Mouse (Mus musculus): ENCODE measurements around the gene Ina. TPM values are rescaled to one million over a fixed set of nuclear protein-coding genes. Genes with fewer than 3 reads are reported as not detected.
"Not testable (repeated sequence)": the region's sequence is repeated elsewhere in the genome, so short reads cannot be mapped to it uniquely, and the experiment has no call there.

Gene Ina
- total and polyA plus RNA-seq, 2 experiments from 2014 or later, result not detected

DNA sequence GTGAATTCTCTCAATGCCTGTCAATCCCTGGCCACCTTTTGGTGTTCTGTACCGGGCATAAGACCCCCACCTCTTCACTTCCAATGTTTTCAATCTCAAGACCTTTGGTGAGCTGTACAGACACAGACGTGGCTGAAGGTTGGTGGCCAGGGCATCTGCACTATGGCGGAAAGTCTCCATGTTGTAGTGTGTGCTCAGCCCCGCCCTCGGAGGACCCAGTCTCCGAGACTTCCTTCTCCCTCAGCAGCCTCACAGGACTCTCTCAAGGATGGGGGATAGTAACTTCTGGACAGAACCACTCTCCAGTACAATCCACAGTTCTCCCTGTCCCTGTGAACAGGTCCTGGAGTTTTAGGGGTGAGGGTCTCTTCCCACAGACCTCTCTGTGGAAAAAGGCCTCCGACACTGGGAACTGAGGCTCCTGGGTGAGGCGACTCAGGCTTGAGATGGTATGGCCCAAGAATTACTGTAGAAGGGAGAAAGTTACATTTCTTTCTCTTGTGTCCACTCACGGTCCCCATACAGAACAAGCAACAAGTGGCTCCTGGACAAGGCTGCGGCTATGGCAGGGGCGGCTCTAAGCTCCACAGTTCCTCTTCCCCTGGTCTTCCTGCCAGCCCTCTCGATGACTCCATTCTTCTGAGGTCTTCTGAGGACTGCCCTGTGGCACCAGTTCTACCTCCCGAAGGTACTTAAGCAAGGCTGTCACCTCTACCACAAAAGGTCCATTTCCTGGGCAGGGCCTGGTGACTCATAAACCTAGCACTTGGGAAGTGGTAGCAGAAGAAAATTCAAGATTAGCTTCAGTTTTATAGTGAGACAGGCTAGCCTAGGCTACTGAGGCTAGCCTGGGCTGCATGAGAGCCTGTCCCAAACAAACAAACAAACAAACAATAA lies 29.5 kb upstream of the Ina start:
- no peak overlapping the region for H3K4me2 ChIP-seq (ENCODE audit: low read depth, low read length)
- H3K4me1 ChIP-seq (ENCODE audit: control insufficient read depth, insufficient read depth), result 0 out of 2 replicates have a peak, but pooled peaks cover 8% of the 10 kb centered on the region
- H3K9me3 ChIP-seq (replicated peaks; ENCODE audit: control insufficient read depth, low read length), result no peaks in the 10 kb centered on the region
- ATAC-seq (ENCODE audit: insufficient read depth, low read depth), result no peak
- H3K36me3 ChIP-seq (replicated peaks; ENCODE audit: control insufficient read depth, insufficient read depth, low read length), result no peaks in the 10 kb centered on the region
- TF ChIP-seq EP300 (IDR thresholded peaks at IDR 0.05; ENCODE audit: low read depth), result no peak
- no peak for TF ChIP-seq CTCF (IDR thresholded peaks at IDR 0.05; ENCODE audit: low read depth)
- no peak overlapping the region for H3K27ac ChIP-seq (ENCODE audit: low read depth)
- no peak overlapping the region for H3K4me3 ChIP-seq (ENCODE audit: low read depth, low read length)
- no peak for DNase-seq (ENCODE audit: low spot score)
- H3K27me3 ChIP-seq (ENCODE audit: control insufficient read depth, insufficient read depth, low read length), result no peaks in the 10 kb centered on the region
- 80% methylated on average over 13 of the region's 13 CpGs for WGBS
- no peak overlapping the region for H3K9ac ChIP-seq (replicated peaks; ENCODE audit: low read depth, low read length)

DNA sequence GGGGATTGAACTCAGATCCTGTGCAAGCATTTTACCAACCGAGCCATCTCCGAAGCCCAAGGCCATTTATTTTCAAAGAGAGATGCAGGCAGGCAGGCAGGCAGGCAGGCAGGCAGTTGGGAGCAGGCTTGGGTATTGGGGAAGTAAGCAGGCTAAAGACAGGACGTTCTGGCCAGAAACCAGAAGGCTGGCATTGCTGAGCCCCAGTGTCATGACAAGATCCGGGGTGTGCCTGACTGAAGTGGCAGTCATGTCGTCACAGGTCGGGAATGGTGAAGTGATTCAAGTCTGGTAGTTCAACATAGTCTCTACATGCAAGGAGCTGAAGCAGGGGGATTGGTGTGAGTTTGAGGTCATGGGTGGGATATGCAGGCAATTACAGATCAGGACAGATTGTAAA lies 26.9 kb upstream of the Ina start:
- H3K27ac ChIP-seq (ENCODE audit: low read depth), result no peak overlapping the region
- 53% methylated on average over 6 of the region's 6 CpGs for WGBS
- TF ChIP-seq CTCF (IDR thresholded peaks at IDR 0.05; ENCODE audit: low read depth) (no peak), EP300 (IDR thresholded peaks at IDR 0.05; ENCODE audit: low read depth) (no peak)

DNA sequence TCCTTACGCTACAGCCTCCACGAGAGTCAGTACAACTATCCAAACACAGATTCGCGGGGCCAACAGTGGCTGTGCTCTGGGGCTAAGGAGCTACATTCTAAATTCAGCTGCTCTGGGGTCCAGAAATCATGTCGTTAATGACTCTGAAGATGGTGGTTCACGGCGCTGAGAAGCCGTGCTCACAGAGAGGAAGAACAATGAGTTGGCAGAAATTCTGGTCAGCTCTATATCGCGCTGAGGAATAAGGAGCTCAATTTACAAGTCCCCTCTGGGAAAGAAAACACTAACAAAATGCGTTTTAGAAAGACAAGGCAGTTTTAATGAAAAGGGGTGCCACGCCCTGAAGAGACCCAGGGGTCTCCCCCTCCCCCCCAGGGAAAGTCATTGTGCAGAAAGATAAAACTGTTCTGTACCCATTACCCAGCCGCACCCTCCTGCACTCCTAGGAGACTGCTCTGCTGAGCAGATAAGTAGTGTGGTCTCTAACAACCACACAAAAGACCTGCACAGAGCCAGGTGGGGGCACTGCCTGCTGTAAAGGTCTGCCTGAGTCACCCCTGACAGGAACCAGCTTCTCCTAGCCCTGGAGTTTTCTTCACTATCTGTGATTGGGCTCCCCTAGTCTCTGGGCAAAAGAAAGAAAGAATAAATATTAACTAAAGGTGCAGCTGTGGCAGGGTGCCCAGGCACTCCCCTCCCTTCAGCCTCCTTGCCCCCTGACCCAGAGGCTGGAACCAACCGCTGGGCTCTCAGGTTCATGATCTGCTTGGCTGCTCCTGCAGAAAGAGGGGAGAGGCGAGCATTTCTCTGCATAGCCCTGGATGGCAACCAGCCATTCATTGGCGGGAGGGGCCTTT lies 26.0 kb upstream of the Ina start:
- no peak overlapping the region for H3K27ac ChIP-seq (ENCODE audit: low read depth)
- no peaks in the 10 kb centered on the region for H3K27me3 ChIP-seq (ENCODE audit: control insufficient read depth, insufficient read depth, low read length)
- ATAC-seq (ENCODE audit: insufficient read depth, low read depth) (no peak), DNase-seq (ENCODE audit: low spot score) (no peak)
- H3K9me3 ChIP-seq (replicated peaks; ENCODE audit: control insufficient read depth, low read length), result no peaks in the 10 kb centered on the region
- H3K4me2 ChIP-seq (ENCODE audit: low read depth, low read length), result no peak overlapping the region; the same call in 1 of the 2 replicates
- H3K9ac ChIP-seq (replicated peaks; ENCODE audit: low read depth, low read length), result no peak overlapping the region
- H3K4me1 ChIP-seq (ENCODE audit: control insufficient read depth, insufficient read depth), result 0 out of 2 replicates have a peak, but pooled peaks cover 8% of the 10 kb centered on the region
- TF ChIP-seq EP300 (IDR thresholded peaks at IDR 0.05; ENCODE audit: low read depth), result no peak
- no peak for TF ChIP-seq CTCF (IDR thresholded peaks at IDR 0.05; ENCODE audit: low read depth)
- no peaks in the 10 kb centered on the region for H3K36me3 ChIP-seq (replicated peaks; ENCODE audit: control insufficient read depth, insufficient read depth, low read length)
- WGBS, result 64% methylated on average over 16 of the region's 16 CpGs
- no peak overlapping the region for H3K4me3 ChIP-seq (ENCODE audit: low read depth, low read length)

More for the DNA sequence above, 26.9 kb upstream of the Ina start:
- no peaks in the 10 kb centered on the region for H3K36me3 ChIP-seq (replicated peaks; ENCODE audit: control insufficient read depth, insufficient read depth, low read length)
- no peak overlapping the region for H3K4me3 ChIP-seq (ENCODE audit: low read depth, low read length)
- 0 out of 2 replicates have a peak, but pooled peaks cover 8% of the 10 kb centered on the region for H3K4me1 ChIP-seq (ENCODE audit: control insufficient read depth, insufficient read depth)
- H3K27me3 ChIP-seq (ENCODE audit: control insufficient read depth, insufficient read depth, low read length), result no peaks in the 10 kb centered on the region
- no peak overlapping the region for H3K9ac ChIP-seq (replicated peaks; ENCODE audit: low read depth, low read length)
- no peaks in the 10 kb centered on the region for H3K9me3 ChIP-seq (replicated peaks; ENCODE audit: control insufficient read depth, low read length)
- no peak overlapping the region for H3K4me2 ChIP-seq (ENCODE audit: low read depth, low read length)
- ATAC-seq (ENCODE audit: insufficient read depth, low read depth) (no peak), DNase-seq (ENCODE audit: low spot score) (no peak)

DNA sequence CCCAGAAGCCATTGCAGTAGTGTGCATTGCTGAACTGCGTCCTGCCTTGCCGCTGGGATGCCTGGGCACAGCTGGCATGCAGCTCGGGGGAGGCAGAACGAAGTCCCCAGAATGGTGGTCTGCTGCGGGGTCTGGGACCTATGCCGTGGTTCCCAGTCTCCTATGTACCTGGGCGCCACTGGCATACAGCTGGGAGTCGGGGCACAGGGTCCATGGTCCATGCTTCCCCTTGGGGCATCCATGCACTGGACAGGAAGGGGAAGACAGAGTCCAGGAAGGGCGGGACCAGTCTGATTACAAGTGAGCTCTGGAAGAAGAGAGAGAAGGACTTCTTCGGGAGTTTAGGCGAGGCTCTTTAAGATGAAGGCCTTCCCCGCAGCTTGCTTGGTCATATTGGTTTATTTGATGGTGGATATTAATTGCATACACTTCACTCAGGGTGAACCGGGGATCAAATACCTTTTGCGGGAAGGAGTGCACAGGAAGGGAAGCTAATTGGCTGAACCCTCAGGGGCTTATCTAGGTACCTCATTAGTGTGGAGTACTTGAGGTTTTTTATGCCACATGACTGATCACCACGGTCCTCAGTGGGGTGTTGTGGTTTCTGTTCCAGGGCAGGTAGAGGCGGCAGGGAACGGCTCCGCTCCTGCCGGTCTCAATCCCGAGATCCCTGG lies 24.9 kb upstream of the Ina start:
- no peak overlapping the region for H3K4me3 ChIP-seq (ENCODE audit: low read depth, low read length)
- TF ChIP-seq EP300 (IDR thresholded peaks at IDR 0.05; ENCODE audit: low read depth) (no peak), CTCF (IDR thresholded peaks at IDR 0.05; ENCODE audit: low read depth) (no peak)
- WGBS, result 74% methylated on average over 20 of the region's 20 CpGs
- no peak overlapping the region for H3K27ac ChIP-seq (ENCODE audit: low read depth)
- no peaks in the 10 kb centered on the region for H3K27me3 ChIP-seq (ENCODE audit: control insufficient read depth, insufficient read depth, low read length)
- ATAC-seq (ENCODE audit: insufficient read depth, low read depth) (no peak), DNase-seq (ENCODE audit: low spot score) (no peak)
- H3K36me3 ChIP-seq (replicated peaks; ENCODE audit: control insufficient read depth, insufficient read depth, low read length), result no peaks in the 10 kb centered on the region
- no peak overlapping the region for H3K9ac ChIP-seq (replicated peaks; ENCODE audit: low read depth, low read length)
- 0 out of 2 replicates have a peak, but pooled peaks cover 4% of the 10 kb centered on the region for H3K4me1 ChIP-seq (ENCODE audit: control insufficient read depth, insufficient read depth)
- no peaks in the 10 kb centered on the region for H3K9me3 ChIP-seq (replicated peaks; ENCODE audit: control insufficient read depth, low read length)
- H3K4me2 ChIP-seq (ENCODE audit: low read depth, low read length), result no peak overlapping the region

DNA sequence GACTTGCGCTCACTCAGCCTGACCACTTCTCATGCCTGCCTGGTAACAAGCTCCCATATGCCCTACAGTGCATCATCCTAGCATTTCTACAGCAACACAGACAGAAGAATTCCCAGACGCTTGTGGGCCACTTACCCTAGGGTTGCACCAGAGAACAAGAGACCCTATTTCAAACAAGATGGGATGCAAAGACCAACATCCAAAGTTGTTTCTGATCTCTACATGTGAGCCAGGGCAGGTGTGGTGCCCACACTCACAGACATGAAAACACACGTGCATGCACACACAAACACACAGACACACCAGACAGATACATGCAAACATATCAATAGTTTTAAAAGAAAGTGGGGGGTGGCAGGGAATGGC lies 24.4 kb upstream of the Ina start:
- ATAC-seq (ENCODE audit: insufficient read depth, low read depth), result no peak

DNA sequence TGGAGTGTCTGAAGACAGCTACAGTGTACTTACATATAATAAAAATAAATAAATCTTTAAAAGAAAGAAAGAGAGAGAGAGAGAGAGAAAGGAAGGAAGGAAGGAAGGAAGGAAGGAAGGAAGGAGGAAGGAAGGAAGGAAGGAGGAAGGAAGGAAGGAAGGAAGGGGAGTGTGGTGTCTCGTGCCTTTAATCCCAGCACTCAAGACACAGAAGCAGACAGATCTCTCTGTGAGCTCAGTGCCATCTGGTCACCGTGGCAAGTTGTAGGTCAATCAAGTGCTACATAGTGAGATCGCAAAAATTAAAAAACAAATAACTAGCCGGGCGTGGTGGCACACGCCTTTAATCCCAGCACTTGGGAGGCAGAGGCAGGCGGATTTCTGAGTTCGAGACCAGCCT lies 23.9 kb upstream of the Ina start:
- whole genome bisulfite sequencing, result 72% methylated on average over 8 of the region's 8 CpGs

More for the DNA sequence above, 24.4 kb upstream of the Ina start:
- 0 out of 2 replicates have a peak, but pooled peaks cover 4% of the 10 kb centered on the region for H3K4me1 ChIP-seq (ENCODE audit: control insufficient read depth, insufficient read depth)
- no peaks in the 10 kb centered on the region for H3K9me3 ChIP-seq (replicated peaks; ENCODE audit: control insufficient read depth, low read length)
- DNase-seq (ENCODE audit: low spot score), result no peak
- no peaks in the 10 kb centered on the region for H3K36me3 ChIP-seq (replicated peaks; ENCODE audit: control insufficient read depth, insufficient read depth, low read length)
- H3K27ac ChIP-seq (ENCODE audit: low read depth), result no peak overlapping the region
- H3K4me2 ChIP-seq (ENCODE audit: low read depth, low read length), result no peak overlapping the region
- no peaks in the 10 kb centered on the region for H3K27me3 ChIP-seq (ENCODE audit: control insufficient read depth, insufficient read depth, low read length)
- no peak for TF ChIP-seq CTCF (IDR thresholded peaks at IDR 0.05; ENCODE audit: low read depth)
- TF ChIP-seq EP300 (IDR thresholded peaks at IDR 0.05; ENCODE audit: low read depth), result no peak
- no peak overlapping the region for H3K9ac ChIP-seq (replicated peaks; ENCODE audit: low read depth, low read length)
- H3K4me3 ChIP-seq (ENCODE audit: low read depth, low read length), result no peak overlapping the region
- 76% methylated on average over 3 of the region's 3 CpGs for WGBS

More for the DNA sequence above, 23.9 kb upstream of the Ina start:
- not testable (repeated sequence) for H3K4me3 ChIP-seq (ENCODE audit: low read depth, low read length); H3K36me3 ChIP-seq (replicated peaks; ENCODE audit: control insufficient read depth, insufficient read depth, low read length); H3K9me3 ChIP-seq (replicated peaks; ENCODE audit: control insufficient read depth, low read length); H3K4me2 ChIP-seq (ENCODE audit: low read depth, low read length); H3K4me1 ChIP-seq (ENCODE audit: control insufficient read depth, insufficient read depth); H3K9ac ChIP-seq (replicated peaks; ENCODE audit: low read depth, low read length); ATAC-seq (ENCODE audit: insufficient read depth, low read depth); H3K27ac ChIP-seq (ENCODE audit: low read depth); H3K27me3 ChIP-seq (ENCODE audit: control insufficient read depth, insufficient read depth, low read length); DNase-seq (ENCODE audit: low spot score)
